Mouse (Mus musculus) left cerebral cortex, postnatal 36 days (tissue): ENCODE results near the gene Eya2. TPM values are rescaled to one million over a fixed set of nuclear protein-coding genes. Genes with fewer than 3 reads are reported as not detected.
A peak's percentile ranks its signal among the peaks of the same experiment; 100 is the strongest.
"Not testable (repeated sequence)": the region's sequence is repeated elsewhere in the genome, so short reads cannot be mapped to it uniquely, and the experiment has no call there.

Source experiments
- DNase-seq, 2 experiments: peaks; one replicate each; pipeline ENCODE4 v3.0.0; 2021 to 2022; ENCODE audit warnings: low spot score in 2 of 2, mixed read lengths in 1 of 2
- intact Hi-C: fragments of 180-260 bp; cut with DNase I; formaldehyde crosslinking; loops from one replicate; pipeline ENCODE4 v1.15.1; 2025
- total RNA-seq, 2 experiments: library from RNA; stranded (reverse); gene quantifications; 2 replicates each; pipeline ENCODE4 v1.2.3; 2021

Gene Eya2
- total RNA-seq, 2 experiments from 2014 or later, result 1.7 to 3.9 TPM

DNA sequence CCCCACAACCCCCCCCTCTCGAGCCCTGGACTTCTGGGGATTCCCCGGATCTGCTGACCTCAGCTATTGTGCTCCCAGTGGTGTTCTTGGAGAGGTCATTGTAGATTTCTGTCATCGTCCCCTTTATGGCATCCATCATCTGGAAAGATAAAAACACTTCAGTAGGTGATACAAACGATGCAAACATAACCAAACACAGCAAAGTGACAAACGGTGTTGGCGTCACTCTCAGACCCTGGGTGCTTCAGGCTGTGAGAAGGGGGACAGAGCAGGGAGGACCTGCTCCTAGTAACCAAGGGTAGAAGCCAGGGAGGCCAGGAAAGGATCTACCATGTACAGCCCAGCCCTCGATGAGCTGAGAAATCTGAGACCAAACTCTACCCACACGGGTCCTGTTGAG lies 203.0 kb downstream of the Eya2 start:
- intact Hi-C loops, result no loop called here
- no peak for DNase-seq

DNA sequence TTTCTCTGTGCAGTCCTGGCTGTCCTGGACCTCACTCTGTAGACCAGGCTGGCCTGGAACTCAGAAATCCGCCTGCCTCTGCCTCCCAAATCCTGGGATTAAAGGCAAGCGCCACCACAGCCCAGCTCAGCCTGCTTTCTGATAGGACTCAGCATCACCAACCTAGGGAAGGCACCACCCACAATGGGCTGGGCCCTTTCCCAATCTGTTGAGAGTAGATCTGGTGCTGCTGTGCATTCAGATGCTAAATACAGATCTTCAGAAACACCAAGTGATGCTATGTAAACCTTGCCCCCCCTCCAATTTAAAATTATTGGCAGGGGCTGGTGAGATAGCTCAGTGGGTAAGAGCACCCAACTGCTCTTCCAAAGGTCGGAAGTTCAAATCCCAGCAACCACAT lies 205.3 kb downstream of the Eya2 start:
- DNase-seq, intact Hi-C loops: not testable (repeated sequence)

DNA sequence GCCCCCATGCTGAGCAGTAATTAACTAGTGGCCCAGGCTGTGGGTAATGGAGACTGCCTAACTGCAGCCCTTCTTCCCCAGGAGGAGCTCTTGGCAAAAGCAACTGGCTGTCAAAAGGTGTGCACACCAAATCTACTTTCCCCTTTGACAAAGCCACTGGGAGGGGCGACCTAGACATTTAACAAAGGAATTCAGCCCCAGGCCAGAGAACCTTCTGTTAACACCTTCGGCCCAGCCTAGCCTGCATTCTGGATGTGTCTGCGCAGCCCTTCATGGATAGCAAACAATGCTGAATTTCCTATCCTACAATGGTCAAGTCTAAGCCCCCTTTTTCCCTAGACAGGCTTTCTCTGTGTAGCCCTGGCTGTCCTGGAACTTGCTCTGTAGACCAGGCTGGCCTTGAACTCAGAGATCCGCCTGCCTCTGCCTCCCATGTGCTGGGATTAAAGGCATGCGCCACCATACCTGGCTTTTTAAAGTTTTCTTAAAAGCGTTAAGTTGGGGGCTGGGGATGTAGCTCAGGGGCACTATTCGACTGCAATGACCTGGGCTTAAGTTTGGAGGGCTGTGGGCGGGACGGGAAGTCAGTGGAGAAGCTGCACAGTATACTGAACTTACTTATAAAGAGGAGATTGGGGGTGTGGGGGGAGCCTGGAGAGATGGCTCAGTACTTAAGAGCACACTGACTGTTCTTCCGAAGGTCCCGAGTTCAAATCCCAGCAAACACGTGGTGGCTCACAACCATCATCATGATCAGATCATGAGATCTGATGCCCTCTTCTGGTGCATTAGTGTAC lies 213.5 kb downstream of the Eya2 start:
- no peak for DNase-seq
- intact Hi-C loops, result no loop called here

DNA sequence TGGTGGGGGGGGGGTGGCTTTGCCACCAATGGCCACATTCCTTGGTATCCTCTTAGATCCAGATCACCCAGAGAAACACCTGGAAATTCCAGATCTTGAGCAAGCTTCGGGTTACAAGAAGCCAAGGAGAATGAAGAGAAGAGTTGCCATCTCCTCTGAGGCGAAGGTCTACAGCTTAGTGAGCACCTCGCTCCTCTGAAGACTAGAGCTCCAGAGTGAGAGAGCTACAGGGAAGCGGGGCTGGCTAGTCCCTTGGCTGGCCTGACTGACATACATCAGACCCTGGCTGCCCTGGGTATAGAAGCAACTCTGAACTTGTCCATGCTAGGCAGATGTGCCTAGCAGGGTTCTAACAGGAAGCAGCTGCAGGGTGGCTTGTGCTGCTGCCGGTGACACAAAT lies 214.3 kb downstream of the Eya2 start:
- intact Hi-C loops, result no loop called here

DNA sequence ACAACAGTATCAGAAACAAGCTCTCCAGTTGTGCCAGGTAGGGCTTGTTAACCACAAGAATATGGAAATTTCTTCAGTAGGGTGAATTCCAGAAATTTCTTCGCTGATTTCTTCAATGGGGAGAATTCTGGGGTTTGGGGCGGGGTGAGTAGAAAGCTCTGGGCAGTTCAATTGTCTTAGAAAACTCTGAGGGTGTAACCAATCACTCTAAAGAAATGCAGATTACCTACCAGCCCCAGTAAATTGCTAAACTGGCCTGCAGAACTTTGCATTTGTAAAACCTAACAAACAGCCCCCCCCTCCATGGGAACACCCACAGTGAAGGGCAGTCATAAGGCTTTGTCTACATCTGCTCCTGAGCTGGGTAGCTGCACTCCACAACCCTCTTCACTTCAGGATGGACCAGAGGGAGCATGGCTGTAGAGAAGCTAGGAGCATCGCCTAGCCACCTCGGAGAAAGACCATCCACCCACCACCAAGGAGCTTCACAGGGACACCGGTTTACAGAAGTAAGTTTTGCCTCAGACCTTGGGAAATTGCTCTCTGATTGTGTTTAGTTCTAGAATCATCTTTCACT lies 215.2 kb downstream of the Eya2 start:
- intact Hi-C loops, result loop anchor here (5.0 kb wide), 1 partner anchor 252 kb away; no protein-coding TSS in a partner anchor
- no peak for DNase-seq

More for the DNA sequence above, 214.3 kb downstream of the Eya2 start:
- DNase-seq, result no peak

DNA sequence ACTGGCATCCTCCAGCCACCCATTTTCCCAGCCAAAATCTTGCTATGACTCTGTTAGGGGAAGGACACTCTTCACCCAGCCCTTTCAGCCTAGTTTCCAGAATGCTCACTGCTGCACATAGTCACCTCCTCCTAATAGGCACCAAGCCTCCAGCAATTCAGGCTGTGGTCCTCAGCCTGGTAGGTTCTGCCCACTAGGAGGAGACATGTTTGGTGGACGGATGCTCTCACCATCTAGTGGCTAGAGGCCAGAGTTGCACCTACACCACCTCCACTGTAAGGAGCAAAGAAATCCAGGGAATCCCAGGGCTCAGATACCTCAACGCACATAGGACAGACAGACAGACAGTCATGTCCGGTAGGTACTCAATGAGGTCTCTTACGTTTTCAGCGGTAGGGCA lies 216.7 kb downstream of the Eya2 start:
- intact Hi-C loops, result loop anchor here (5.0 kb wide), 1 partner anchor 251 kb away; no protein-coding TSS in a partner anchor

DNA sequence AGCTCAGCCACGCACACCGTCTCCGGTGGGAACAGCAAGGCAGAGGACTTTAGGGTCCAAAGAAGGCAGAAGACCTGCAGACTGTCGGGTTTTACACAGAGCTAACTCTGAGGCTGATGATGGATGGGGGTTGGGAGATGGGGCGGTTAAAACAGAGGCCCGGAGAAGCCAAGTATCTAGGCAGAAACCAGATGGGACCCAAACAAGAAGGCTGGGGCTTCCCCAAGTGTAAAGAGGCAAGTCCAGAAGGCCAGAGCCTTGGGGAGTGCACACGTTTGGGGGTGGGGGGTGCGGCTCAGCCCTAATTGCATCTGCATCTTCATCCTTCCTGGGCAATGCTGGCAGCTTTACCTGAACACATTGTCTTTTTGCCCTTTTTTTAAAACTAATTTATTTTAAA lies 218.1 kb downstream of the Eya2 start:
- intact Hi-C loops, result loop anchor here (5.0 kb wide), 1 partner anchor 249 kb away; no protein-coding TSS in a partner anchor
- no peak for DNase-seq

More for the DNA sequence above, 216.7 kb downstream of the Eya2 start:
- DNase-seq, result peak in 1 of 2 experiments; percentile 57

DNA sequence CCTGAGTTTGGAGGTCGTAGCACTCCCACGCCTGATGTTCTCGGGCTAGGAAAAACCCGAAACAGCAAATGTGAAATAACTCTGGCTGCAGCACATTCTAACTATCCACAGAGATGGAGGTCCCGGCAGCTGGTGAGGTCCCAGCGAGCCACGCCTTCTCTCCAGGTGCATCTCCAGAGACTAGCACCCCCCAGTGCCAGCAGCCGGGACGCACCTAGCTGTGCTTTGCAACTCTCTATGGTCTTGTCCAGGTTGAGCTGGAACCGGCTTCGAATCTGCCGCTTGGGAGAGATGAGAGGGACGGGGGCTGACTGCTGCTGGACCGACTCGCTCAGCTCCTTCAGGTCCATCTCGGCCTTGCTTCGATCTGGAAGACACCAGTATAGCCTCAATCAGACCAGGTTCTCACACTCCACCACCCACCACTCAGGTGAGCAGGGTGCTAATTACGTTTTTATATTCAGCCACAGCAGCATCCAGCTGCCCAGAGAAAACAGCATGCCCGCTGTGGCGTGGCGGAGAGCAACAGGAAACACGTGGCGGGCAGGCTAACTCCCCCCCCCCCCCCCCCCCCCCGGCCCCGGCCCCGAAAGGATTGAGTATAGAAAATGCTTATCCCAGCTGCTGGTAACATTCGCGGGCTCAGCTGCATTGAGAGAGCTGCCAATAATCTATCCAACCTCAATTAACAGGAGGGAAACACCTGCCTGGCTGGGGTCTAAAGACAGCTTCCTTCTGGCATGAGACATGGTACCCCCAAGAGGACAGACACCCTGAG lies 220.5 kb downstream of the Eya2 start:
- DNase-seq, result no peak
- intact Hi-C loops, result no loop called here

DNA sequence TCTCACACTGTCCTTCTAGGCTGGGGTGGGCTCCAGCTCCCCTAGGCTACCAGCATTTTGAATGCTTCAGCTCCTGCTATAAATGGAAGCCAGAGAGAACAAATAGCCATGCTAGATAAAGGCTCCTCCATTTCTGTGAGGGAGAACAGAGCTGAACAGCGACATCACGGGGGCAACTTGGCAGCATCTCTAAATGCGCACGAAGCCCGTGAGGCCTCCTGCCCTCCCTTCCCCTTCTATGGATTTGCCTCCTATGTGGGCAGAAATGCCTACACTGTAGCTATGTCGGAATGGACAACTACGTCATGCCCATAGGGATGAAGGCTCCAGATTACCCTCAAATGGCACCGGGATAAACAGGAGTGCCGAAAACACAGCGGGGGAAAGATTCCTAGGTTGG lies 222.6 kb downstream of the Eya2 start:
- intact Hi-C loops, result no loop called here
- peak; percentile 51 to 75 for DNase-seq

DNA sequence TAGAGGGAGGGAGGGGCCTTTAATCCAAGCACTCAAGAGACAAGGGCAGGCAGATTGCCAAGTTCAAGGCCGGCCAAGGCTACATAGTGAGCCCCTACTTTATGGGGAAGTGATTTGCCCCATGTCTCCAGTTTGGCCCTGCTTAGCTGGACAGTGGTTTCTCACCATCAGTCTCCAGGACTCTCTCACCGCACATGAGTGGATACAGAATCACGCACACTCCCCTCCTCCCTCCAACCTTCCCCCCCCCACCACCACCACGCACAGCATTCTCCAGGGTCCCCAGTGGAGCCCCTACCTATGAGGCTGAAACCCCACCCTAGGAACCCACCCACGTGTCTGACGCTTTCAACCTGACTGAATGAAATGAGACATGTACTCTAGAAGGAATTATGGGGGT lies 223.7 kb downstream of the Eya2 start:
- intact Hi-C loops, result no loop called here

DNA sequence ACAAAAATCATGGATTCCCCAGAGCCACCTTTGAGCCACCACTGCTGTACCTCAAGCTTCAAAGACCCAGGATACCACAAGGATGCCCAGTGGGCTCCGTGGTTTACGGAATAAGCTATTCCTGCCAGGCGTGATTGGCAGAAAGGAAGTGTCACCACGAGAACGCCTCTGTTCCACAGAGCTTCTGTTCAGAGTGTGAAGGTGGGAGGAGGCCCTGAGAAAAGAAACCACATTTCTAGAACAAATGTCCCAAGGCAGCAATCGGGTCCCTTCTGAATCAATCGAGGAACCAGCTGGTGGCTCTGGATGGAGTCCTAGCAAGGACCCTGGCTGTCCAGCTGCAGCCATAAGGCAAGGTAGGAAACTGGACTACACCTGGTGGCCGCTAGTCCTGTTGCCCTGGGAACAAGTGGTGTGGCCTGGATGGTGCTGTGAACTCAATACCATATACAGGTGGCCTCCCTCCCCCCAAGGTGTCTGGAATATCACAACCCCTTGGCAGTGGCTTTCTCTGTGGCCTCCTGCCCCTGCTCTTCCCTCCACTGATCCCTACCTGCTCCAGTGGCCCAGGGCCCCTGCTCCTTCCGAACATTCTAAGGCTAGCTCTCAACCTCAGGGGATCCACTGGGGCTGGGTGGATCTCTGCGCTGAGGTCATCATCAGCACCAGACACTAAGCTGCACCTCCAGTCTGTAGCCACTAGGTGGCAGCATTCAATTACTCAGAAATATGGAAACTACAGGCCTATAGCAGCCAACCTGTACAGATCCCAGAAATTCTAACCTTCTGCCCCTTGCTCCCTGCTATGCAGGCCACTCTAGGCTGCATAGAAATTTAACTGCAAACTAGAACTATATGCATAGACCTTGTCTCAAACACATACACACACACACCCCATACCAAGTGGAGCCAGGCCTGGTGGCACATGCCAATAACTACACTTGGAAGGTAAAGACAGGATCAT lies 224.4 kb downstream of the Eya2 start:
- intact Hi-C loops, result loop anchor here (1.0 kb wide), 1 partner anchor 95 kb away; no protein-coding TSS in a partner anchor
- DNase-seq, result peak; percentile 77 to 78

More for the DNA sequence above, 223.7 kb downstream of the Eya2 start:
- no peak for DNase-seq

DNA sequence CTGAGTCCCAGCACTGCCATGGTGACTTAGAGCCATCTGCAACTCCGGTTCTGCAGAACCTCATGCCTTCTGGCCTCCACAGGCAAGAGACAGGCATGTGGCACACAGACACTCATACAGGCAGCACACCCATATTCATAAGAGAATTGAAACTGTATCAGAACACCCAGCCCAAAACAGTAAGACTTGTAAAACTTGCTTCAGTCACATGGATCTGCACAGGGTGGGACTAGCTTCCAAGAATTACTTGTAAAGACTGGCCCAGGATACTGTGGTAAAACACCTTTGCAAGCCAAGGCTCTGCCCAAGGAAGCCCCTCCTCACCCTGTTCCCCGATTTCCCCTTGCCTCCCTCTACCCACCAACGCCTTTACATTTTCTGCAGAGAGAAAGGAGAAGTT lies 225.2 kb downstream of the Eya2 start:
- intact Hi-C loops, result no loop called here
- DNase-seq, result no peak

DNA sequence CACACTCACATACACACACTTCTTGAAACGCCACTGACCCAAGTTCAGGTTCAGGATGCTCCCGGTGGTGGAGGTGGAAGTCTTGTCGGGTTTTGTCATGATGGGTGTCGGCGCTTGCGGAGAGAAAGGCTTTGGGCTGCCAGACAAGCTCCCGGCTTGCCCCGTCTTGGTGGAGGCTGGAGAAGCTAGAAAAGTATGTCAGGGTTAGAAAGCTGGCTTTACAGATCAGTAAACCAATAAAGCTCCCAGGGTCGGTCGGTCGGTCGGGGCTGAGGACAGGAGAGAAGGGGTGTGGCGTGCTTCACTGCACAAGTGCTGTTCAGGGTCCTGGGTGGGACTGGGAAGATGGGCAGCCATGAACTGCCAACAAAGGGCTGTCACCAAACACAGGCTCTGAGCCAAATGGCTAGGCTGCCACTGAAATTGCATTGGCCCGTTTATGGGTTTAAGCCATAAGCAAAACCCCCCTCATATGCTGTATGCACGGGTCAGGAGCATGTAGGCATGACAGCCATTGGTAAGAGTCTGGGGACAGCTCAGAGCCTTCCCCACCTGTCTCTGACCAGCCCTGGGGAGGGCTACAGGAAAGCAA lies 225.8 kb downstream of the Eya2 start:
- DNase-seq, result no peak
- intact Hi-C loops, result no loop called here

Other genes with a start within 250 kb of the Eya2 start
- gene Zfp663, start 226.3 kb upstream of the Eya2 start, total RNA-seq, result not detected
- 10 to 100 TPM; 13.2 to 15.4 TPM for gene Zfp334, start 206.8 kb upstream of the Eya2 start, total RNA-seq
- not detected for gene Ocstamp, start 194.6 kb upstream of the Eya2 start, total RNA-seq
- gene Slc13a3, start 121.8 kb upstream of the Eya2 start, total RNA-seq, result 10 to 100 TPM; 14.1 to 17.0 TPM
- 10 to 100 TPM; 17.5 to 22.8 TPM for gene Trp53rka, start 101.7 kb upstream of the Eya2 start, total RNA-seq
- under 1 TPM; 0.54 to 0.88 TPM for gene Slc2a10, start 91.2 kb upstream of the Eya2 start, total RNA-seq